In genomic region chr11:103080323-103081091, GRCm38 (mm10) we compare ENCODE assay signal across 8 mouse cellular contexts. TPM values are rescaled to one million over a fixed set of nuclear protein-coding genes. Genes with fewer than 3 reads are reported as not detected.
A peak's percentile ranks its signal among the peaks of the same experiment; 100 is the strongest.
DNase-seq lines count a peak whose midpoint lies in the region; ATAC-seq and TF ChIP-seq lines count a peak whose summit lies in the region.

No protein-coding gene starts in this region.

- H3K4me3 ChIP-seq in left cerebral cortex, adult 2 months, result no peak overlapping the region
- peak overlapping the region; percentile 48 for H3K4me3 ChIP-seq in hindbrain, embryonic 10.5 days

- no peaks in the 10 kb centered on the region for H3K9me3 ChIP-seq in hindbrain, embryonic 10.5 days

- no peak for DNase-seq in left cerebral cortex, adult 2 months (ENCODE audit: extremely low spot score in 1 of 2, low spot score in 2 of 2)
- DNase-seq in left cerebral cortex, adult 11 months (ENCODE audit: low spot score), result no peak
- peak; percentile 57 for DNase-seq in hindbrain, embryonic 10.5 days (ENCODE audit: low spot score)
- no peak for DNase-seq in spleen, adult 18-20 months
- no peak for DNase-seq in left cerebral cortex, postnatal 10 days (ENCODE audit: extremely low spot score in 1 of 2, low spot score in 2 of 2)
- no peak for DNase-seq in cerebellum, adult 9-10 months

- peaks cover 57% of the 10 kb centered on the region for H3K27me3 ChIP-seq in hindbrain, embryonic 10.5 days (ENCODE audit: insufficient read depth, poor library complexity, severe bottlenecking)

- peak; percentile 9; the same call in 1 of the 2 replicates for TF ChIP-seq CTCF in left cerebral cortex, adult 2 months (IDR thresholded peaks at IDR 0.05)

- peaks cover 11% of the 10 kb centered on the region for H3K4me1 ChIP-seq in hindbrain, embryonic 10.5 days (replicated peaks)

- intact Hi-C loops in left cerebral cortex, adult 2 months (cut with DNase I), result no loop called here
- intact Hi-C loops in left cerebral cortex, postnatal 10 days (cut with DNase I), result no loop called here

- H3K36me3 ChIP-seq in hindbrain, embryonic 10.5 days, result no peaks in the 10 kb centered on the region

- 2% methylated on average over 43 of the region's 43 CpGs for WGBS in hindbrain, embryonic 10.5 days

- peak overlapping the region; percentile 61 for H3K27ac ChIP-seq in left cerebral cortex, adult 2 months
- H3K27ac ChIP-seq in hindbrain, embryonic 10.5 days, result peak overlapping the region; percentile 70

- peak; percentile 68 for ATAC-seq in common myeloid progenitor, adult 5-6 weeks (replicated peaks; ENCODE audit: low read depth, poor library complexity, severe bottlenecking)
- peak; percentile 27; the same call in 1 of the 2 replicates for ATAC-seq in megakaryocyte-erythroid progenitor cell, adult 5-6 weeks (replicated peaks; ENCODE audit: low FRiP score, low TSS enrichment, poor library complexity, severe bottlenecking)

RNA-seq across cellular contexts. Expression of gene Plcd3, which starts 21.0 kb away (rescaled TPM):
- total RNA-seq in left cerebral cortex, adult 2 months (2021), result 10 to 100 TPM; 16.5 to 19.0 TPM
- 0.27 and 3.6 TPM in 2 replicates for total RNA-seq in common myeloid progenitor, adult 5-6 weeks (2017)
- 1.6 and 1.9 TPM in 2 replicates for polyA plus RNA-seq in hindbrain, embryonic 10.5 days (2016; fragmentation: Nextera tagmentation; extraction: Ambion mirVana)
- not detected in 2 replicates for total RNA-seq in megakaryocyte-erythroid progenitor cell, adult 5-6 weeks (2014; fragmentation: Nextera tagmentation)
- total RNA-seq in megakaryocyte-erythroid progenitor cell, adult 5-6 weeks (2017), result not detected in 2 replicates
- 10 to 100 TPM; 15.1 to 16.4 TPM for total RNA-seq in left cerebral cortex, postnatal 10 days (2021)

RNA-seq across cellular contexts. Expression of gene Acbd4, which starts 21.0 kb away (rescaled TPM):
- 10 to 100 TPM; 72.3 to 88.2 TPM for total RNA-seq in left cerebral cortex, adult 2 months (2021)
- total RNA-seq in common myeloid progenitor, adult 5-6 weeks (2017), result 9.2 and 9.3 TPM in 2 replicates
- 7.7 and 8.3 TPM in 2 replicates for polyA plus RNA-seq in hindbrain, embryonic 10.5 days (2016; fragmentation: Nextera tagmentation; extraction: Ambion mirVana)
- total RNA-seq in megakaryocyte-erythroid progenitor cell, adult 5-6 weeks (2014; fragmentation: Nextera tagmentation), result 6.8 and 15.5 TPM in 2 replicates
- total RNA-seq in megakaryocyte-erythroid progenitor cell, adult 5-6 weeks (2017), result 10.8 and 11.4 TPM in 2 replicates
- 10 to 100 TPM; 70.0 to 80.0 TPM for total RNA-seq in left cerebral cortex, postnatal 10 days (2021)

RNA-seq across cellular contexts. Expression of gene Hexim1, which starts 35.5 kb away (rescaled TPM):
- 10 to 100 TPM; 49.6 to 50.0 TPM for total RNA-seq in left cerebral cortex, adult 2 months (2021)
- 26.6 and 28.0 TPM in 2 replicates for total RNA-seq in common myeloid progenitor, adult 5-6 weeks (2017)
- polyA plus RNA-seq in hindbrain, embryonic 10.5 days (2016; fragmentation: Nextera tagmentation; extraction: Ambion mirVana), result 1.7 and 2.3 TPM in 2 replicates
- 10.5 and 15.5 TPM in 2 replicates for total RNA-seq in megakaryocyte-erythroid progenitor cell, adult 5-6 weeks (2014; fragmentation: Nextera tagmentation)
- total RNA-seq in megakaryocyte-erythroid progenitor cell, adult 5-6 weeks (2017), result 22.8 and 32.0 TPM in 2 replicates
- total RNA-seq in left cerebral cortex, postnatal 10 days (2021), result 10 to 100 TPM; 31.8 to 33.9 TPM

RNA-seq across cellular contexts. Expression of gene Hexim2, which starts 51.7 kb away (rescaled TPM):
- total RNA-seq in left cerebral cortex, adult 2 months (2021), result 10 to 100 TPM; 14.0 to 14.1 TPM
- total RNA-seq in common myeloid progenitor, adult 5-6 weeks (2017), result 2.1 and 2.6 TPM in 2 replicates
- 7.7 and 8.9 TPM in 2 replicates for polyA plus RNA-seq in hindbrain, embryonic 10.5 days (2016; fragmentation: Nextera tagmentation; extraction: Ambion mirVana)
- 4.1 and 12.1 TPM in 2 replicates for total RNA-seq in megakaryocyte-erythroid progenitor cell, adult 5-6 weeks (2014; fragmentation: Nextera tagmentation)
- total RNA-seq in megakaryocyte-erythroid progenitor cell, adult 5-6 weeks (2017), result 1.6 and 7.8 TPM in 2 replicates
- total RNA-seq in left cerebral cortex, postnatal 10 days (2021), result 10 to 100 TPM; 20.1 to 20.7 TPM

RNA-seq across cellular contexts. Expression of gene Dcakd, which starts 52.4 kb away (rescaled TPM):
- 10 to 100 TPM; 48.3 to 50.9 TPM for total RNA-seq in left cerebral cortex, adult 2 months (2021)
- total RNA-seq in common myeloid progenitor, adult 5-6 weeks (2017), result 13.2 and 18.7 TPM in 2 replicates
- polyA plus RNA-seq in hindbrain, embryonic 10.5 days (2016; fragmentation: Nextera tagmentation; extraction: Ambion mirVana), result 272 and 276 TPM in 2 replicates
- 24.5 and 40.3 TPM in 2 replicates for total RNA-seq in megakaryocyte-erythroid progenitor cell, adult 5-6 weeks (2014; fragmentation: Nextera tagmentation)
- total RNA-seq in megakaryocyte-erythroid progenitor cell, adult 5-6 weeks (2017), result 4.0 and 9.3 TPM in 2 replicates
- total RNA-seq in left cerebral cortex, postnatal 10 days (2021), result 10 to 100 TPM; 97.2 to 97.4 TPM
